9 mouse cellular contexts compared by ENCODE assay signal in genomic region chr7:55737125-55737912, GRCm38 (mm10). TPM values are rescaled to one million over a fixed set of nuclear protein-coding genes. Genes with fewer than 3 reads are reported as not detected.
DNase-seq lines count a peak whose midpoint lies in the region; ATAC-seq and TF ChIP-seq lines count a peak whose summit lies in the region.
"Had no signal": no experiment of that assay in that cellular context is flagged by ENCODE, and none has a peak within 500 bp of the region (broad histone marks: within the 10 kb centered on the region; RNA-seq: fewer than 3 reads in every experiment).

No protein-coding gene starts in this region.

- H3K36me3 ChIP-seq in CH12.LX (replicated peaks in 1 of 2; ENCODE audit: control insufficient read depth in 1 of 2, insufficient read depth in 1 of 2, low read length in 1 of 2): no peaks in the 10 kb centered on the region
- H3K36me3 ChIP-seq in midbrain, embryonic 13.5 days: no peaks in the 10 kb centered on the region
- H3K36me3 ChIP-seq: heart, embryonic 13.5 days had no signal

- TF ChIP-seq EP300 in CH12.LX (IDR thresholded peaks at IDR 0.05; ENCODE audit: low read length): no peak

- in situ Hi-C loops in CH12.LX (cut with MboI; ENCODE audit: low pct_ligation_motif_present, low pct_unique_long_range_greater_than_20kb, low sequenced_read_pairs): no loop called here

- H3K4me3 ChIP-seq in CH12.LX (replicated peaks in 1 of 3; ENCODE audit: low read depth in 2 of 3, low read length in 2 of 3, poor library complexity in 1 of 3): no peak overlapping the region
- no peak overlapping the region for H3K4me3 ChIP-seq in midbrain, embryonic 13.5 days (replicated peaks)
- H3K4me3 ChIP-seq: heart, embryonic 13.5 days had no signal

- DNase-seq in embryo, embryonic 10 days (ENCODE audit: low spot score): peak; percentile 69
- DNase-seq in embryo, embryonic 9.5 days (ENCODE audit: extremely low spot score): no peak
- peak; percentile 46 for DNase-seq in CH12.LX (ENCODE audit: extremely low read depth)
- DNase-seq in cerebellum, adult 8-10 months: peak; percentile 54
- peak; percentile 69 to 75 for DNase-seq in frontal cortex, postnatal 14 days (ENCODE audit: low spot score in 2 of 2)
- peak; percentile 65 to 78 for DNase-seq in layer of hippocampus, adult 8-10 months (ENCODE audit: low spot score in 2 of 2)
- no peak for DNase-seq in urinary bladder, adult 2 months (ENCODE audit: low spot score)

- H3K27me3 ChIP-seq in CH12.LX (replicated peaks): no peaks in the 10 kb centered on the region
- no peaks in the 10 kb centered on the region for H3K27me3 ChIP-seq in midbrain, embryonic 13.5 days
- H3K27me3 ChIP-seq: heart, embryonic 13.5 days had no signal

- no peak overlapping the region for H3K27ac ChIP-seq in CH12.LX (ENCODE audit: insufficient read depth, low read depth)
- H3K27ac ChIP-seq in midbrain, embryonic 13.5 days: no peak overlapping the region
- H3K27ac ChIP-seq: heart, embryonic 13.5 days had no signal

- no peaks in the 10 kb centered on the region for H3K79me2 ChIP-seq in CH12.LX (replicated peaks; ENCODE audit: control insufficient read depth, extremely low read depth, insufficient read depth, poor library complexity, severe bottlenecking)

- H3K9me3 ChIP-seq in CH12.LX (replicated peaks; ENCODE audit: low read length): no peaks in the 10 kb centered on the region
- H3K9me3 ChIP-seq in midbrain, embryonic 13.5 days: no peaks in the 10 kb centered on the region
- H3K9me3 ChIP-seq: heart, embryonic 13.5 days had no signal

- TF ChIP-seq CTCF in CH12.LX (conservative IDR thresholded peaks at IDR 0.05 in 1 of 2, IDR thresholded peaks at IDR 0.05 in 1 of 2; ENCODE audit: low read depth in 2 of 2, low read length in 2 of 2): peak; percentile 52 to 67

- H3K4me1 ChIP-seq in CH12.LX (ENCODE audit: control insufficient read depth in 1 of 2, insufficient read depth in 2 of 2): peaks cover 3 to 4% of the 10 kb centered on the region in 2 experiments; a peak in 1 of 4 replicates
- H3K4me1 ChIP-seq in midbrain, embryonic 13.5 days (replicated peaks): no peaks in the 10 kb centered on the region
- H3K4me1 ChIP-seq: heart, embryonic 13.5 days had no signal

- dilution Hi-C loops in CH12.LX (cut with MboI; ENCODE audit: extremely low pct_ligation_motif_present, extremely low pct_unique_long_range_greater_than_20kb, low sequenced_read_pairs): no loop called here

- no peak overlapping the region for H3K4me2 ChIP-seq in CH12.LX (ENCODE audit: insufficient read depth, low read depth, poor library complexity, severe bottlenecking)
- no peak overlapping the region for H3K4me2 ChIP-seq in midbrain, embryonic 13.5 days (replicated peaks)
- H3K4me2 ChIP-seq: heart, embryonic 13.5 days had no signal

- TF ChIP-seq POLR2A in CH12.LX (IDR thresholded peaks at IDR 0.05; ENCODE audit: low read depth, low read length): no peak

- peak; percentile 65 for TF ChIP-seq RAD21 in CH12.LX (IDR thresholded peaks at IDR 0.05; ENCODE audit: low read depth, low read length)

- 55% methylated on average over 4 of the region's 4 CpGs for WGBS in midbrain, embryonic 13.5 days

- H3K9ac ChIP-seq in CH12.LX (ENCODE audit: insufficient read depth, low read depth): no peak overlapping the region
- no peak overlapping the region for H3K9ac ChIP-seq in midbrain, embryonic 13.5 days (replicated peaks)
- H3K9ac ChIP-seq: heart, embryonic 13.5 days had no signal

- peak; percentile 89 for ATAC-seq in midbrain, embryonic 13.5 days

TF ChIP-seq in CH12.LX, 34 proteins besides CTCF, POLR2A, EP300 and RAD21:
- TF ChIP-seq PAX5 (IDR thresholded peaks at IDR 0.05; ENCODE audit: low read length) (no peak), IRF4 (IDR thresholded peaks at IDR 0.05; ENCODE audit: low read depth, low read length) (no peak), RCOR1 (conservative IDR thresholded peaks at IDR 0.05; ENCODE audit: low read depth, low read length) (no peak), KAT2A (IDR thresholded peaks at IDR 0.05; ENCODE audit: insufficient replicate concordance, low read length) (no peak), ZC3H11A (IDR thresholded peaks at IDR 0.05; ENCODE audit: low read depth, low read length) (no peak), UBTF (IDR thresholded peaks at IDR 0.05; ENCODE audit: low read depth, low read length) (no peak), HCFC1 (IDR thresholded peaks at IDR 0.05; ENCODE audit: low read depth, low read length) (no peak), SMC3 (IDR thresholded peaks at IDR 0.05; ENCODE audit: low read depth, low read length) (peak; percentile 57), MAFK (IDR thresholded peaks at IDR 0.05; ENCODE audit: insufficient replicate concordance, low read length) (no peak), E2F4 (IDR thresholded peaks at IDR 0.05; ENCODE audit: insufficient replicate concordance, low read depth, low read length) (no peak), MXI1 (IDR thresholded peaks at IDR 0.05; ENCODE audit: low read depth, low read length) (no peak), MEF2A (IDR thresholded peaks at IDR 0.05; ENCODE audit: borderline replicate concordance, low read depth, low read length) (no peak), TCF12 (IDR thresholded peaks at IDR 0.05; ENCODE audit: low read depth, low read length) (no peak), SIN3A (IDR thresholded peaks at IDR 0.05; ENCODE audit: low read length) (no peak), ZMIZ1 (IDR thresholded peaks at IDR 0.05; ENCODE audit: low read depth, low read length) (no peak), MYC (IDR thresholded peaks at IDR 0.05; ENCODE audit: low read depth, low read length) (peak; percentile 51; the same call in 1 of the 2 replicates), USF2 (conservative IDR thresholded peaks at IDR 0.05; ENCODE audit: low read depth, low read length) (no peak), JUN (IDR thresholded peaks at IDR 0.05; ENCODE audit: insufficient read depth, low read depth, low read length) (no peak), GABPA (IDR thresholded peaks at IDR 0.05; ENCODE audit: insufficient replicate concordance, low read depth, low read length) (no peak), CHD1 (IDR thresholded peaks at IDR 0.05; ENCODE audit: low read depth, low read length) (no peak), MAZ (IDR thresholded peaks at IDR 0.05; ENCODE audit: low read depth, low read length) (no peak), ZKSCAN1 (IDR thresholded peaks at IDR 0.05; ENCODE audit: borderline replicate concordance, low read depth, low read length) (no peak), NRF1 (IDR thresholded peaks at IDR 0.05; ENCODE audit: low read depth, low read length) (no peak), MAX (IDR thresholded peaks at IDR 0.05; ENCODE audit: low read length) (peak; percentile 38; the same call in 1 of the 2 replicates)
TF ChIP-seq in CH12.LX: peak in this region for 3.

RNA-seq across cellular contexts. Expression of gene Siglech, which starts 30.7 kb away (rescaled TPM):
- not detected in 2 replicates for total RNA-seq in CH12.LX (2012; rRNA removed)
- 0.31 and 0.35 TPM in 2 replicates for total RNA-seq in CH12.LX (2014; rRNA removed)
- 0.42 and 0.66 TPM in 2 replicates for polyA plus RNA-seq in CH12.LX (2012; ENCODE audit: insufficient read length, low read depth)
- total RNA-seq in layer of hippocampus, adult 8-10 months (2022): 10 to 100 TPM; 10.7 to 66.2 (median 32.2) TPM
- polyA plus RNA-seq in midbrain, embryonic 13.5 days (2015; fragmentation: Nextera tagmentation; extraction: Ambion mirVana): 1.6 and 1.7 TPM in 2 replicates
- polyA plus RNA-seq in urinary bladder, adult 2 months (2012; rRNA removed): 2.0 and 3.2 TPM in 2 replicates

RNA-seq across cellular contexts. Expression of gene Tubgcp5, which starts 56.6 kb away (rescaled TPM):
- total RNA-seq in CH12.LX (2012; rRNA removed): 13.0 and 15.1 TPM in 2 replicates
- 23.7 and 24.1 TPM in 2 replicates for total RNA-seq in CH12.LX (2014; rRNA removed)
- polyA plus RNA-seq in CH12.LX (2012; ENCODE audit: insufficient read length, low read depth): 26.7 and 28.8 TPM in 2 replicates
- 10 to 100 TPM; 29.9 to 40.8 (median 36.8) TPM for total RNA-seq in layer of hippocampus, adult 8-10 months (2022)
- polyA plus RNA-seq in midbrain, embryonic 13.5 days (2015; fragmentation: Nextera tagmentation; extraction: Ambion mirVana): 40.8 and 44.5 TPM in 2 replicates
- 14.7 and 14.8 TPM in 2 replicates for polyA plus RNA-seq in urinary bladder, adult 2 months (2012; rRNA removed)

Comparison
In these comparisons a context has a peak if more than half of its experiments do, and no peak if none do; other contexts are left out.
1. DNase-seq: peak in embryo, embryonic 10 days (single experiment), CH12.LX (single experiment), cerebellum, adult 8-10 months (single experiment), frontal cortex, postnatal 14 days (2 of 2) and layer of hippocampus, adult 8-10 months (2 of 2); none in embryo, embryonic 9.5 days (single experiment) and urinary bladder, adult 2 months (single experiment).